Mouse (Mus musculus) liver, adult 2 months (tissue): ENCODE data around the gene Mettl25.

Experiments used
- CTCF ChIP-seq: fragments of 200-500 bp; IDR thresholded peaks from 2 replicates; pipeline ENCODE4 v1.5.1; 2011; ENCODE audit warnings: low read depth, low read length, control low read depth
- POLR2A ChIP-seq: fragments of 200-500 bp; IDR thresholded peaks from 2 replicates; pipeline ENCODE4 v1.6.1; 2011; ENCODE audit warnings: low read length, control low read depth; ENCODE audit not compliant: insufficient read depth; ENCODE audit errors: extremely low read depth

DNA sequence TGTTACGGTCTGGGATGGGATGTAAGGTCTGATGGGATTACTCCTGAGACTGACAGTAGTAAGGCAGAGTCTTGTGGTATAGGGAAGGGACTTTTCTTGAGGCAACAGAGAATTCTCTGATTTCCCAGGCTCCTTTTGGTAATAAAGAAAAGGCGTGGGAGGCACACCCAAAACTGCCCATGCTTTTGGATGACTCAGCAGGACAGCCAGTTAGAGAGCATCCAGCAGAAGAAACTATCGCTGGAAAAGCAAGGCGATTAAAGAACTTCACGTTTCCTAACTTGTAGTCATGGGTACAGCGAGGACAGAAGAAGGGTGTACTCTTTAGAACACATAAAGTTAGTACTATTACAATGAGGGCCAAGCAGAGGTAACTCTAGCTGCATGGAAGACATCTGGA lies 39.0 kb downstream of the Mettl25 start:
- TF ChIP-seq CTCF: no peak
- no peak for TF ChIP-seq POLR2A
